Mouse (Mus musculus): Measurements from ENCODE around the gene Ccdc141. TPM values are rescaled to one million over a fixed set of nuclear protein-coding genes. Genes with fewer than 3 reads are reported as not detected.
A peak's percentile ranks its signal among the peaks of the same experiment; 100 is the strongest.

The Ccdc141 gene
- total and polyA plus RNA-seq, 2 experiments from 2014 or later, result 7.3 to 18.6 TPM

DNA sequence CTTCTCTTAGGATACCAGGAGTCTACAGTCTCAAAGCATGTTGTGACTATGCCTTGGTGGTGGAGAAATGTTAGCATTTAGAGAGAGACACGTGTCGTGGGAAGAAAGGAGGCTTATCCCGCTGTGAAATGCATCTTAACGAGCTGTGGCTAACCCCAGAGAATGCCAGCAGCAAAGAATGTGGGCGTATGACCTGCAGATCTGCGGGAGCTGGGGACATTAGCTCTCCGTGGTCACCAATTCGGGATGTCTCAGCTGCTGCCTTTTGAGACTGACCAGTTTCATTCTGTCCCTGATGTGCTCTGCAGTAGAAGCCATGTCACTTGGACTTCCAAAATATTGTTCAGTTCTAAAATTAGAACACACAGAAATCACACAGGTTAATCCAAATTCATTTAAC is 16.5 kb upstream of the Ccdc141 start:
- Histone ChIP-seq H3K9ac (no peak overlapping the region), H3K27me3 (ENCODE audit: insufficient read depth, low read length) (no peaks in the 10 kb centered on the region), H3K27ac (ENCODE audit: low read depth, low read length) (no peak overlapping the region), H3K4me2 (ENCODE audit: low read depth) (no peak overlapping the region), H3K36me3 (ENCODE audit: insufficient read depth) (peaks cover 45% of the 10 kb centered on the region), H3K4me3 (ENCODE audit: low read depth, low read length) (no peak overlapping the region), H3K4me1 (ENCODE audit: insufficient read depth) (no peaks in the 10 kb centered on the region), H3K9me3 (ENCODE audit: low read length) (no peaks in the 10 kb centered on the region)
- ATAC-seq (no peak), DNase-seq (no peak)
- no peak for TF ChIP-seq CTCF (IDR thresholded peaks at IDR 0.05; ENCODE audit: low read depth)
- 35% methylated on average over 8 of the region's 8 CpGs for WGBS

DNA sequence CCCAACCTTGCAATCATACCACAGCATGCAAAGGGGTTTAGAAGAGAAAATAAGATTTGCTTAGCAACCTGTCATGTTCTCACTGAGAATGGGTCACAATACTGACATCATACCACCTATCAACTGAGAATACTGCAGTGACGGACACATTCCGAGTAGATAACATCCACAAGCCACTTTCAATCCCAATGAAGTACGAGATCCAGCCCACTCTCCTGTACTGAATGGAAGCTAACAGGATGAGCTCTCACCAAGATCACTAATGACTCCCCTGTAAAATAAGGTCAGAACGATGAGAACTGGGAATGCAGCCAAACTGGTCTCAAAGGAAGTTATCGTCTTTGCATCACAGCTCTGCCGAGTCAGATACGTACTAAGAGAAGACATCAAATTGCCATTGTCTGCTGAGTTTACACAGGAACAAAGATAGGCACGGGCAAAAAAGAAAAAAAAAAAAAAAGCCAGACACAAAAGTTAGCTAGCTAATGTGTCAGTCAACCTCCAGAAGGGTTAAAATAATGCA is 13.7 kb upstream of the Ccdc141 start:
- H3K9me3 ChIP-seq (ENCODE audit: low read length), result no peaks in the 10 kb centered on the region
- H3K4me1 ChIP-seq (ENCODE audit: insufficient read depth), result no peaks in the 10 kb centered on the region
- 35% methylated on average over 8 of the region's 8 CpGs for WGBS
- DNase-seq (no peak), ATAC-seq (peak; percentile 16)
- no peak overlapping the region for H3K9ac ChIP-seq
- no peak overlapping the region; the same call in 1 of the 2 replicates for H3K27ac ChIP-seq (ENCODE audit: low read depth, low read length)
- no peak overlapping the region for H3K4me3 ChIP-seq (ENCODE audit: low read depth, low read length)
- H3K27me3 ChIP-seq (ENCODE audit: insufficient read depth, low read length), result no peaks in the 10 kb centered on the region
- no peak for TF ChIP-seq CTCF (IDR thresholded peaks at IDR 0.05; ENCODE audit: low read depth)
- no peak overlapping the region for H3K4me2 ChIP-seq (ENCODE audit: low read depth)
- peaks cover 29% of the 10 kb centered on the region for H3K36me3 ChIP-seq (ENCODE audit: insufficient read depth)

DNA sequence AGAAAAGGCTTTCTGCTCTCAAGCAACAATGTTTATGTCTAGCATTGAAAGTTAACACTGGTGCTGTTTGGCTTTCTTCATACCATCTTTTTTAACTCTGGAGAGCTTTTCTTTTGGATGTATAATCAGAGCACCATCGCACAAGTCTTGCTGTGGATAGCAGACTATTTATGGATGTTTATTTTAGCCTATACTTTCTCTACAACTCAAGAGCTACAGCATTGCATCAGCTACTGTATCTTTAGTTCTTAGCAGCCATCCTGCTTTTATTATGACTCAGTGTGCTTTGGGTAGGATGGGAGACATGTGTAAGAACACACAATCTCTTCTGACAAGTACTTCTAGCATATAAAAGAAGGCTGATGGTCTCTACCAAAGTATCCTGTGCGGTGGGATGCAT is 13.2 kb upstream of the Ccdc141 start:
- H3K36me3 ChIP-seq (ENCODE audit: insufficient read depth), result peaks cover 29% of the 10 kb centered on the region
- WGBS, result 93% methylated on average over 2 of the region's 2 CpGs
- H3K27ac ChIP-seq (ENCODE audit: low read depth, low read length), result no peak overlapping the region; the same call in 1 of the 2 replicates
- H3K4me1 ChIP-seq (ENCODE audit: insufficient read depth), result no peaks in the 10 kb centered on the region
- H3K9ac ChIP-seq, result no peak overlapping the region
- H3K9me3 ChIP-seq (ENCODE audit: low read length), result no peaks in the 10 kb centered on the region
- H3K27me3 ChIP-seq (ENCODE audit: insufficient read depth, low read length), result no peaks in the 10 kb centered on the region
- DNase-seq (no peak), ATAC-seq (no peak)
- no peak overlapping the region for H3K4me2 ChIP-seq (ENCODE audit: low read depth)
- TF ChIP-seq CTCF (IDR thresholded peaks at IDR 0.05; ENCODE audit: low read depth), result no peak
- no peak overlapping the region for H3K4me3 ChIP-seq (ENCODE audit: low read depth, low read length)

DNA sequence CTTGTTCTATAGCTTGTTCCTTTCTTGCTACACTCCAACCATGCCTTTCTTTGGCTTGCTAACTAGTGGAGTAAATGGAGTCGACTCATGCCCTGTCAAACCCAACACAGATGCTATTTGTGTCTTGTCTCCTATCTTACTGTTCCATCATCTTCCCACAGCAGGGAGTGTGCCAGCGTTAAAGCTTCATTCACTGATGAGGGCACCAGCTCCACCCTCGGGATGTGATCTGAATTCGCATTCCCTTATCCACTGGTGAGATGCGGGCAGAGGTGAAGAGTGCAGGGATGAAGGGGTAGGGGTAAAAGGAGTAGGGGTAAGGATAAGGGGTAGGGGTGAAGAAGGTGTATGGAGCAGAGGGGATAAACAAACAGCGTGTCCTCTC is 12.6 kb upstream of the Ccdc141 start:
- no peak overlapping the region for H3K4me2 ChIP-seq (ENCODE audit: low read depth)
- H3K9ac ChIP-seq, result no peak overlapping the region
- ATAC-seq (no peak; the same call in 1 of the 2 replicates), DNase-seq (no peak)
- no peaks in the 10 kb centered on the region for H3K4me1 ChIP-seq (ENCODE audit: insufficient read depth)
- WGBS, result 81% methylated on average over 6 of the region's 6 CpGs
- no peak for TF ChIP-seq CTCF (IDR thresholded peaks at IDR 0.05; ENCODE audit: low read depth)
- H3K36me3 ChIP-seq (ENCODE audit: insufficient read depth), result peaks cover 26% of the 10 kb centered on the region
- H3K27me3 ChIP-seq (ENCODE audit: insufficient read depth, low read length), result no peaks in the 10 kb centered on the region
- H3K4me3 ChIP-seq (ENCODE audit: low read depth, low read length), result no peak overlapping the region
- no peak overlapping the region for H3K27ac ChIP-seq (ENCODE audit: low read depth, low read length)
- no peaks in the 10 kb centered on the region for H3K9me3 ChIP-seq (ENCODE audit: low read length)

DNA sequence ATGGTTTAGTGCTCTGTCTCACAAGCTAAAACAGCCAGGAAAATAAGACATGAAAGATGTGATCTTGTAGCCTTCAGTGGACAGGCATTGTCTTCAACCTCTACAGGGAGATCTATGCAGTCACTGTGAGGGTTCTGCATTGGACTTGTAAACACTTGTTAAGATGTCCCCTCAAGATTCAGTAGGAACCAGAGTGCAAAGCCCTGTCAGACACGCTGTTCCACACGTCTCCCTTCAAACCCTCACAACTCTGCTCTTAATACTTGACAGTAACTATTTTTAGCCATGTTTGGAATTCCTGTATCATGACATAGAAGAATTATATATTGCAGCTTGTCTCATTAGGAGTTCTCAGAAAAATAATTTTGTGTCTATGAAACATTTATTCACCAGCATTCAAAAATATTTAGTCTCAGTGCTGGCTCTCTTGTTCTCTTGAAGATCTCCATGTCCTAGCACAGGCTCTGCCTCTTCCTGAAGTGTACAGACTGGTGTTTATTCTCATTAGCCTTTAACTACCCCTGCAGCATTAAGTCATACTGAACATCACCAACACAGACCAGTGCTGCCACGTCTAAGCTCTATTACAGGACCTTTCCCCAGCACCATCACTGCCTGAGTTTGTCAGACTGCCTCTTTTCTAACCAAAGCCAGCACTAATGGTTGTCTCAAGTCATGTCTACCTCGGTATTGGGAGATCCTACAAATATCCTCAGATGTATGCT is 12.0 kb upstream of the Ccdc141 start:
- 81% methylated on average over 4 of the region's 4 CpGs for WGBS
- no peaks in the 10 kb centered on the region for H3K27me3 ChIP-seq (ENCODE audit: insufficient read depth, low read length)

DNA sequence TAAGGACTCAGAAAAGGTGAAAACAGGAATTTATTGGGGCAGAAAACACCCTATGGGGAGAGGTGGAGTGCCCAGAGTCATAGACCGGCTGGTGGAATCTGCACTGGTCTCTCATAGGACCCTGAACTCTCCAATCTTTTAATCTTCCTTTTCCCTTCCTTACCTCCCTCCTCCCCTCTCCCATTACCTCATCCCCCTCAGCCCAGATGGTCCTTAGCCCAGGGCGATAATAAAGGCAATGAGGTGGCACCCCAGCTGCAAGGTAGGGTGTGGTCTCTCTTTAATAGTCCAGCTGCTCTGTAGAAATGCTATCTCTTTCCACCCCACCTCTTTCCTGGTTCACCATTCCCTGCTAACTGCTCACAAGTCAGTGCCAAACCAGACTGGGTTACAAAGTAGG is 7.0 kb upstream of the Ccdc141 start:
- WGBS, result 79% methylated on average over 2 of the region's 2 CpGs
- Histone ChIP-seq H3K4me3 (ENCODE audit: low read depth, low read length) (no peak overlapping the region), H3K36me3 (ENCODE audit: insufficient read depth) (no peaks in the 10 kb centered on the region; the same call in 1 of the 2 replicates), H3K27ac (ENCODE audit: low read depth, low read length) (no peak overlapping the region), H3K4me1 (ENCODE audit: insufficient read depth) (no peaks in the 10 kb centered on the region), H3K27me3 (ENCODE audit: insufficient read depth, low read length) (no peaks in the 10 kb centered on the region), H3K4me2 (ENCODE audit: low read depth) (no peak overlapping the region), H3K9ac (no peak overlapping the region), H3K9me3 (ENCODE audit: low read length) (no peaks in the 10 kb centered on the region)
- no peak for TF ChIP-seq CTCF (IDR thresholded peaks at IDR 0.05; ENCODE audit: low read depth)
- no peak for DNase-seq
- ATAC-seq, result no peak

More for the DNA sequence above, 12.0 kb upstream of the Ccdc141 start:
- H3K27ac ChIP-seq (ENCODE audit: low read depth, low read length), result no peak overlapping the region
- no peak overlapping the region for H3K4me2 ChIP-seq (ENCODE audit: low read depth)
- H3K9ac ChIP-seq, result no peak overlapping the region
- DNase-seq (no peak), ATAC-seq (no peak)
- no peaks in the 10 kb centered on the region for H3K9me3 ChIP-seq (ENCODE audit: low read length)
- no peak overlapping the region for H3K4me3 ChIP-seq (ENCODE audit: low read depth, low read length)
- H3K4me1 ChIP-seq (ENCODE audit: insufficient read depth), result no peaks in the 10 kb centered on the region
- peaks cover 20% of the 10 kb centered on the region for H3K36me3 ChIP-seq (ENCODE audit: insufficient read depth)
- TF ChIP-seq CTCF (IDR thresholded peaks at IDR 0.05; ENCODE audit: low read depth), result no peak

DNA sequence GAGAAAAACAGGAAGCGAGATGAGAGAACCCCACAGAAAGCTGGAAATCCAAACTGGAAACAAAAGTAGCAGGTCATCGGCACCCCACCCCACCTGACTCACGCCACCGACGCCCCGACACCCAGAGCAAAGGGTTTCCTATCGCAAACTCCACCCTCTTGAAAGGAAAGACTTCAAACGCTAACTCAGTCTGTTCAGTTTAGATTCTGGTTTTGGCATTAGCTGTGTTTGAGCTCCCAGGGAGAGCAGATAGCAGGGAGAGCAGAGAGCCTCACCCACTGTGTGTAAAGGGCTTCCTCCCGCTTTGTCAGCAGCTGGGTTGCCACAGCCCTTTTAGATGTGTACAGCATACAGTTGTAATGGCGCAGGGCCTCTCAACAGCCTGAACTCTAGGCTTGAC is 6.0 kb upstream of the Ccdc141 start:
- H3K9ac ChIP-seq, result no peak overlapping the region
- no peaks in the 10 kb centered on the region for H3K27me3 ChIP-seq (ENCODE audit: insufficient read depth, low read length)
- DNase-seq (no peak), ATAC-seq (peak; percentile 21)
- H3K27ac ChIP-seq (ENCODE audit: low read depth, low read length), result no peak overlapping the region
- no peaks in the 10 kb centered on the region for H3K9me3 ChIP-seq (ENCODE audit: low read length)
- H3K4me1 ChIP-seq (ENCODE audit: insufficient read depth), result no peaks in the 10 kb centered on the region
- H3K36me3 ChIP-seq (ENCODE audit: insufficient read depth), result no peaks in the 10 kb centered on the region; the same call in 1 of the 2 replicates
- TF ChIP-seq CTCF (IDR thresholded peaks at IDR 0.05; ENCODE audit: low read depth), result no peak
- H3K4me2 ChIP-seq (ENCODE audit: low read depth), result no peak overlapping the region
- 73% methylated on average over 10 of the region's 10 CpGs for WGBS
- H3K4me3 ChIP-seq (ENCODE audit: low read depth, low read length), result no peak overlapping the region

All from forebrain, postnatal 0 days (tissue).